ENCODE assay signal across 23 mouse cellular contexts in genomic region chr3:153664696-153665095, GRCm38 (mm10).
DNase-seq lines count a peak whose midpoint lies in the region; ATAC-seq and TF ChIP-seq lines count a peak whose summit lies in the region.
"Had no signal": no experiment of that assay in that cellular context is flagged by ENCODE, and none has a peak within 500 bp of the region (broad histone marks: within the 10 kb centered on the region; RNA-seq: fewer than 3 reads in every experiment).

No protein-coding gene starts in this region.

- no peak overlapping the region for H3K9ac ChIP-seq in hindbrain, postnatal 0 days (replicated peaks; ENCODE audit: low read length)
- no peak overlapping the region for H3K9ac ChIP-seq in hindbrain, embryonic 11.5 days (ENCODE audit: low read depth, low read length)
- H3K9ac ChIP-seq: forebrain, embryonic 13.5 days; heart, embryonic 12.5 days; hindbrain, embryonic 12.5 days; lung, embryonic 14.5 days; midbrain, embryonic 15.5 days had no signal

- H3K27ac ChIP-seq in hindbrain, postnatal 0 days = no peak overlapping the region
- H3K27ac ChIP-seq in hindbrain, embryonic 11.5 days (ENCODE audit: low read depth, low read length) = no peak overlapping the region
- H3K27ac ChIP-seq in layer of hippocampus, adult 2 months = peak overlapping the region; percentile 81
- H3K27ac ChIP-seq: forebrain, embryonic 13.5 days; hindbrain, embryonic 12.5 days; midbrain, embryonic 15.5 days had no signal

- no peak overlapping the region for H3K4me3 ChIP-seq in hindbrain, postnatal 0 days (ENCODE audit: low read length)
- no peak overlapping the region for H3K4me3 ChIP-seq in hindbrain, embryonic 11.5 days (ENCODE audit: low read depth, low read length)
- no peak overlapping the region for H3K4me3 ChIP-seq in layer of hippocampus, adult 2 months
- H3K4me3 ChIP-seq: forebrain, embryonic 13.5 days; heart, embryonic 12.5 days; hindbrain, embryonic 12.5 days; liver, embryonic 13.5 days; megakaryocyte, embryonic 14.5 days; midbrain, embryonic 15.5 days; myocyte had no signal

- 64% methylated on average over 5 of the region's 5 CpGs for WGBS in hindbrain, postnatal 0 days
- 95% methylated on average over 5 of the region's 5 CpGs for WGBS in hindbrain, embryonic 11.5 days

- H3K36me3 ChIP-seq in hindbrain, postnatal 0 days (ENCODE audit: insufficient read depth, low read length) = no peaks in the 10 kb centered on the region
- no peaks in the 10 kb centered on the region for H3K36me3 ChIP-seq in hindbrain, embryonic 11.5 days (ENCODE audit: control insufficient read depth, insufficient read depth, low read length)
- H3K36me3 ChIP-seq: heart, embryonic 12.5 days; hindbrain, embryonic 12.5 days; liver, embryonic 13.5 days; midbrain, embryonic 15.5 days had no signal

- no peaks in the 10 kb centered on the region for H3K27me3 ChIP-seq in hindbrain, postnatal 0 days (ENCODE audit: insufficient read depth, low read length)
- no peaks in the 10 kb centered on the region for H3K27me3 ChIP-seq in hindbrain, embryonic 11.5 days (ENCODE audit: control insufficient read depth, insufficient read depth, low read length)
- H3K27me3 ChIP-seq: forebrain, embryonic 13.5 days; hindbrain, embryonic 12.5 days; liver, embryonic 13.5 days; midbrain, embryonic 15.5 days had no signal

- H3K4me1 ChIP-seq in hindbrain, postnatal 0 days (ENCODE audit: insufficient read depth, low read length) = peaks cover 12% of the 10 kb centered on the region; the same call in 1 of the 2 replicates
- no peaks in the 10 kb centered on the region for H3K4me1 ChIP-seq in hindbrain, embryonic 11.5 days (replicated peaks; ENCODE audit: control insufficient read depth, insufficient read depth, low read length)

- no peak overlapping the region for H3K4me2 ChIP-seq in hindbrain, postnatal 0 days (ENCODE audit: low read depth, low read length)
- H3K4me2 ChIP-seq in hindbrain, embryonic 11.5 days (replicated peaks; ENCODE audit: low read depth, low read length) = no peak overlapping the region
- H3K4me2 ChIP-seq: forebrain, embryonic 13.5 days; heart, embryonic 12.5 days; hindbrain, embryonic 12.5 days; liver, embryonic 13.5 days; lung, embryonic 14.5 days; midbrain, embryonic 15.5 days had no signal

- no peak for ATAC-seq in hindbrain, postnatal 0 days
- ATAC-seq in hindbrain, embryonic 11.5 days (ENCODE audit: low FRiP score) = no peak
- peak; percentile 19; the same call in 1 of the 2 replicates for ATAC-seq in megakaryocyte-erythroid progenitor cell, adult 5-6 weeks (replicated peaks; ENCODE audit: low FRiP score, low TSS enrichment, poor library complexity, severe bottlenecking)
- ATAC-seq: forebrain, embryonic 13.5 days; midbrain, embryonic 15.5 days had no signal

- no peaks in the 10 kb centered on the region for H3K9me3 ChIP-seq in hindbrain, postnatal 0 days (ENCODE audit: low read length)
- H3K9me3 ChIP-seq in hindbrain, embryonic 11.5 days (ENCODE audit: control insufficient read depth, low read length) = no peaks in the 10 kb centered on the region
- H3K9me3 ChIP-seq: forebrain, embryonic 13.5 days; heart, embryonic 12.5 days; hindbrain, embryonic 12.5 days; liver, embryonic 13.5 days; megakaryocyte, embryonic 14.5 days; midbrain, embryonic 15.5 days had no signal

- TF ChIP-seq CTCF in hindbrain, postnatal 0 days (IDR thresholded peaks at IDR 0.05; ENCODE audit: low read depth) = no peak
- TF ChIP-seq CTCF in layer of hippocampus, adult 2 months (conservative IDR thresholded peaks at IDR 0.05) = no peak

- DNase-seq in cerebellum, postnatal 10 days = peak; percentile 54 to 57
- DNase-seq in cerebellum, postnatal 4 days (ENCODE audit: low spot score in 2 of 2) = no peak
- peak; percentile 35 for DNase-seq in hindbrain, postnatal 0 days (ENCODE audit: low spot score)
- no peak for DNase-seq in hindbrain, embryonic 11.5 days (ENCODE audit: low spot score)
- DNase-seq in layer of hippocampus, adult 2 months (ENCODE audit: low spot score in 2 of 2) = no peak
- no peak for DNase-seq in layer of hippocampus, adult 9-10 months (ENCODE audit: low spot score)
- DNase-seq: adrenal gland, postnatal 14 days; cerebellum, adult 9-11 months; gastrocnemius, postnatal 14 days; heart, adult 11 months; heart, postnatal 14 days; kidney, adult 9 months; liver, embryonic 13.5 days; lung, embryonic 14.5 days; thymus, adult 18-20 months; thymus, postnatal 36 days had no signal

Comparison
In these comparisons a context has a peak if more than half of its experiments do, and no peak if none do; other contexts are left out.
1. DNase-seq: peak in cerebellum, postnatal 10 days (2 of 2) and hindbrain, postnatal 0 days (single experiment); none in cerebellum, postnatal 4 days (0 of 2), hindbrain, embryonic 11.5 days (single experiment), layer of hippocampus, adult 2 months (0 of 2) and layer of hippocampus, adult 9-10 months (single experiment).